Mouse (Mus musculus): ENCODE measurements around the gene Cebpz.

The Cebpz gene

GRCm38 (mm10) chr17:78903158-78903557 lies 33.7 kb downstream of the Cebpz start:
- no peak for DNase-seq (ENCODE audit: low spot score)

DNA sequence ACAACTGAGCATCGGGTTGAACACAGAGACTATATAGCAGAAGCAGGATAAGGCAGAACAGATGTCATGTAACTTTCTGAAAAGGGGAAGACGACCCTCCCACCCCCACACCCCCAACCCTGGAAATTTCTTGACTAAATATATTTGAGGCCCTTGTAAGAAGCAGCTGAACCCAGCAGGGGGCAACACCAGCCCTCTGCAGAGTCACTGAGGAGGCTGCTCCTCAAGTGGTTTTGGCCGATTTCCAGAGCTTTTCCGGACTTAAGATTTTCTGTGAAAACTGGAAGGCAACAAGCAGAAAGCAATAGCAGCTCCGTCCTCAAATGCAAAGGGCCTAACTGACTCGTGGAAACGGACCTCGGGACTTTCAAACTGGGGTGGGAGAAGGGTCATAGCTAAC lies 41.5 kb downstream of the Cebpz start:
- peak; percentile 61 for DNase-seq (ENCODE audit: low spot score)

- no peak for DNase-seq (ENCODE audit: low spot score)
These were observed 41.9 kb downstream of the Cebpz start for GRCm38 (mm10) chr17:78894991-78895390.

- no peak for DNase-seq (ENCODE audit: low spot score)
These were observed 45.8 kb downstream of the Cebpz start for GRCm38 (mm10) chr17:78891020-78891419.

DNA sequence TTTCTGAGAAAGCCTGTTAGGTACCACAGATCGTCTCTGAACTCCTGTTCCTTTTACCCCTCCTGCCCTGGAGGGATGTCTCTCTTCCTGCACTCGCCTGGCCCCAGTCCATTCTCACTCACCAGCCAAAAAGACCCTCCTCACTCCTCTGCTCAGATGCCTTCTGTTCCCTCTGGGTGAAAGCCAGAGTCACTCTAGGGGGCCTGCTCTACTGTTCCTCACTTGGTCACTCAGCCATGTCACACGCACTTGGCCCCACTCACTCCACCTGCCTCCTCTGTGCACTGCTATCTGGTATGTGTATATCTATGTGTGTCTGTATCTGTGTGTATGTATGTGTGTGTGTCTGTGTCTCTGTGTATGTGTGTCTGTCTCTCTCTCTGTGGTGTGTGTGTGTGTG lies 47.7 kb downstream of the Cebpz start:
- DNase-seq (ENCODE audit: low spot score), result no peak

GRCm38 (mm10) chr17:78888554-78888953 lies 48.3 kb downstream of the Cebpz start:
- DNase-seq (ENCODE audit: low spot score), result no peak

GRCm38 (mm10) chr17:78885286-78886065 lies 51.4 kb downstream of the Cebpz start:
- DNase-seq (ENCODE audit: low spot score), result no peak

- DNase-seq (ENCODE audit: low spot score), result no peak
These were observed 53.6 kb downstream of the Cebpz start for GRCm38 (mm10) chr17:78883291-78883690.

DNA sequence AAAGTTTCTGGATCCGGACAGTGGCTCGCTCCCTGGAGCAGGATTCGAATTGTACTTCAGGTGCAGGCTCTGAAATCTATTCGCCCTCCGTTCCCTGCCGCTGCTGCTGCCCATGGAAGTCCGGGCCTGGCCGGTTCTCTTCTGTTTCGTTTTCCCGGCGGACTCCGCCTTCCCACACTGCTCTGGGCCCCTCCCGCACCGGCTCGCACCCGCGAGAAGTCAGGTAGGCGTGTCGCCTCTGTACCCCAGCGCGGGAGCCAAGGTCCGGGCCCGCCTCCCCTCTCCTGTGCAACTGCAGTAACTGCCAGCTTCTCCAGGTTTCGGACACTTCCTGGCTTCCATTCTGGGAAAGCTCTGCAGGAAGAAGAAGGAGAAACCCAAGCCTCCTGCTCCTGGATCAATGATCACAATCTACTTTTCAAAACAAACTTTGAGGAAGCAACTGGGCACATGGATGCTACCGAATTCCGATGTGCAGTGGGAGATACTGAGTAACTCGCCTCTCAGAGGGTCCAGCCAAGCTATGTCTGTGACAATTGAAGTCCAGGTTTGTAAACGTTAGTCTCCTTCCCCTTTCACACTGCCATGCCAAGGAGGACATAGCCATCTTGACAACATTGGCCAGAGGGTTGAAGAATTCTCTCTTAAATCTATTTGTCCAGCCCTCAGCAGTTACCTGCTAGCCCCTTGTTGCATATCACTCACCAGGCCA lies 54.3 kb downstream of the Cebpz start, which contains the start of gene Eif2ak2:
Gene Eif2ak2, minus strand, starts transcription at position 173 of the 712 bp plus-strand sequence.
- DNase-seq (ENCODE audit: low spot score), result peak; percentile 44

DNA sequence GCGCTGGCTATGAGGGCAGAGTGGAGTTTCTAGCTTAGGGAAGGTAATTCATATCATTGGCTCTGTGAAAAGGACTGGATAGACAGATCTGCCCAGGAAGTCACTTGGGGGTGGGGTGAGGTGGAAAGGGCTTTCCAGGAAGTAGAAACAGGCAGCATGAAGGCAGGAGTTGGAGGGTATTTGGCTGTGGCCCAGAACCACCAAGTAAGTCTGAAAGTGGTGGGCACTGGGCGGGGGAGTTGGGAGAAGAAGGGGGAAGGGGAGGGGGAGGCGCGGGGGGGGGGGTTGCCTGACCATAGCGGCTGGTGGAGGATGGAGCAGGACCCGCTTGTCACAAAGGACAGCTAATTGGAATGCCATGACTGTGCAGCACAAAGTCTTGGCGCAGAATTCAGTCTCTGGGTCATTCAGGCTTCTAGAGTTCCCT lies 55.0 kb downstream of the Cebpz start:
- peak; percentile 4 for DNase-seq (ENCODE audit: low spot score)

DNA sequence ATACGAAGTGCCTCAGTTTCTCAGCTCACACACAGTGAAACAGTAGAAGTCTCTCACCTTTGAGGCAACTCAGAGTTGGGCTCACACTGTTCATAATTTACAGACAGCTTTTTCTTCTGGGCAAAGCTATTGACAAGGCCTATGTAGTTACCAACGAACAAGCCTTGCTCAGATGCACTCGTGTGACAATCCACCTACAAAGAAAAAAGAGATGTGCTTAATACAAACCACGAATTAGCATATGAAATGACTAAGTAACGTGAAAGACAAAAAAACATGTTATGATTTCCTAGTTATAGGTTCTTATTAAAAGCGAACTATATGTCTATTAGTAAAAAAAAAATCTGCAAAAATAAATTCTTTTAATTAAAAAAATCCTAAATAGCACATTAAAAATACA lies 63.0 kb downstream of the Cebpz start:
- DNase-seq (ENCODE audit: low spot score), result no peak

Data from layer of hippocampus, adult 11-12 months (tissue).